Mouse (Mus musculus) ES-Bruce4 (cell line): ENCODE measurements around the gene Toe1.
"Not testable (repeated sequence)": the region's sequence is repeated elsewhere in the genome, so short reads cannot be mapped to it uniquely, and the experiment has no call there.

Experiments
- CTCF ChIP-seq: IDR thresholded peaks from one replicate; pipeline ENCODE4 v1.8.1; 2011; ENCODE audit warnings: low read depth, low read length
- EP300 ChIP-seq: IDR thresholded peaks from 2 replicates; pipeline ENCODE4 v1.6.1; 2011; ENCODE audit warnings: low read depth, low read length; ENCODE audit not compliant: insufficient read depth

- not testable (repeated sequence) for TF ChIP-seq EP300, CTCF
Measured at GRCm38 (mm10) chr4:116840096-116840495, 32.7 kb upstream of the Toe1 start.
